Comparison of ENCODE assay signal across 8 mouse cellular contexts in genomic region chr5:90771880-90772653, GRCm38 (mm10). TPM values are rescaled to one million over a fixed set of nuclear protein-coding genes. Genes with fewer than 3 reads are reported as not detected.
A peak's percentile ranks its signal among the peaks of the same experiment; 100 is the strongest.
DNase-seq lines count a peak whose midpoint lies in the region; ATAC-seq and TF ChIP-seq lines count a peak whose summit lies in the region.

Gene Pf4, plus strand, starts transcription at chr5:90772435.

- intact Hi-C loops in heart, postnatal 10 days (cut with DNase I) = loop anchor here (2.0 to 5.0 kb wide), 3 partner anchors 110 to 129 kb away; no protein-coding TSS in a partner anchor

- no peak within 1 kb of the TSS for H3K9ac ChIP-seq in embryonic facial prominence, embryonic 12.5 days
- H3K9ac ChIP-seq in midbrain, embryonic 12.5 days (replicated peaks) = no peak within 1 kb of the TSS

- H3K36me3 ChIP-seq in G1E (replicated peaks) = no peaks in the 10 kb centered on the region
- H3K36me3 ChIP-seq in embryonic facial prominence, embryonic 12.5 days = no peaks in the 10 kb centered on the region
- no peaks in the 10 kb centered on the region for H3K36me3 ChIP-seq in midbrain, embryonic 12.5 days

- no peaks in the 10 kb centered on the region for H3K9me3 ChIP-seq in G1E (replicated peaks)
- no peaks in the 10 kb centered on the region for H3K9me3 ChIP-seq in embryonic facial prominence, embryonic 12.5 days
- H3K9me3 ChIP-seq in midbrain, embryonic 12.5 days = no peaks in the 10 kb centered on the region

- H3K4me2 ChIP-seq in embryonic facial prominence, embryonic 12.5 days (replicated peaks) = no peak within 1 kb of the TSS
- H3K4me2 ChIP-seq in midbrain, embryonic 12.5 days (replicated peaks) = no peak within 1 kb of the TSS

- peak; percentile 30; the same call in 1 of the 2 replicates for ATAC-seq in G1E (ENCODE audit: extremely low read depth, insufficient number of reproducible peaks, low FRiP score, poor library complexity, severe bottlenecking)
- no peak for ATAC-seq in embryonic facial prominence, embryonic 12.5 days (ENCODE audit: insufficient number of reproducible peaks, insufficient read depth, low FRiP score, low TSS enrichment)
- no peak for ATAC-seq in midbrain, embryonic 12.5 days (ENCODE audit: low FRiP score, low read depth)

- peaks cover 63% of the 10 kb centered on the region for H3K4me1 ChIP-seq in G1E (ENCODE audit: insufficient read depth, low read depth, low read length)
- no peaks in the 10 kb centered on the region for H3K4me1 ChIP-seq in embryonic facial prominence, embryonic 12.5 days
- no peaks in the 10 kb centered on the region for H3K4me1 ChIP-seq in midbrain, embryonic 12.5 days

- TF ChIP-seq CTCF in G1E (IDR thresholded peaks at IDR 0.05; ENCODE audit: low read depth, low read length) = no peak

- peak within 1 kb of the TSS; percentile 44; the same call in 1 of the 2 replicates for H3K4me3 ChIP-seq in G1E (ENCODE audit: low read depth, low read length)
- no peak within 1 kb of the TSS for H3K4me3 ChIP-seq in embryonic facial prominence, embryonic 12.5 days
- H3K4me3 ChIP-seq in midbrain, embryonic 12.5 days = no peak within 1 kb of the TSS

- WGBS in embryonic facial prominence, embryonic 12.5 days = 89% methylated on average over 16 of the region's 16 CpGs
- 89% methylated on average over 16 of the region's 16 CpGs for WGBS in midbrain, embryonic 12.5 days

- no peaks in the 10 kb centered on the region for H3K27me3 ChIP-seq in G1E (ENCODE audit: insufficient read depth, low read length)
- no peaks in the 10 kb centered on the region for H3K27me3 ChIP-seq in embryonic facial prominence, embryonic 12.5 days
- H3K27me3 ChIP-seq in midbrain, embryonic 12.5 days = no peaks in the 10 kb centered on the region

- no peak within 1 kb of the TSS for H3K27ac ChIP-seq in embryonic facial prominence, embryonic 12.5 days
- H3K27ac ChIP-seq in midbrain, embryonic 12.5 days (replicated peaks) = no peak within 1 kb of the TSS

- DNase-seq in G1E (ENCODE audit: low spot score) (peak; percentile 10), adipocyte (ENCODE audit: low spot score) (no peak)
- DNase-seq in heart, postnatal 10 days = peak; percentile 60 to 62
- DNase-seq in kidney, postnatal 36 days = peak; percentile 52 to 74
- no peak for DNase-seq in left cerebral cortex, adult 9 months (ENCODE audit: low spot score in 2 of 2)
- no peak for DNase-seq in Muller cell, postnatal 12 days (ENCODE audit: inconsistent ontology term)

RNA-seq across cellular contexts. Expression of gene Pf4, which starts in this region (rescaled TPM):
- total RNA-seq in G1E (2014; fragmentation: Nextera tagmentation) = 73.3 and 84.5 TPM in 2 replicates
- total RNA-seq in G1E (2017) = 31.9 and 45.6 TPM in 2 replicates
- 2.9 and 6.8 TPM in 2 replicates for polyA plus RNA-seq in G1E (2012)
- polyA plus RNA-seq in embryonic facial prominence, embryonic 12.5 days (2016; fragmentation: Nextera tagmentation; extraction: Ambion mirVana) = 56.6 and 62.9 TPM in 2 replicates
- 10 to 100 TPM; 33.7 to 39.0 TPM for total RNA-seq in heart, postnatal 10 days (2021)
- 60.2 and 74.4 TPM in 2 replicates for polyA plus RNA-seq in midbrain, embryonic 12.5 days (2016; fragmentation: Nextera tagmentation; extraction: Ambion mirVana)

Comparison
In these comparisons a context has a peak if more than half of its experiments do, and no peak if none do; other contexts are left out.
1. DNase-seq: peak in G1E (single experiment), heart, postnatal 10 days (2 of 2) and kidney, postnatal 36 days (2 of 2); none in adipocyte (single experiment), left cerebral cortex, adult 9 months (0 of 2) and Muller cell, postnatal 12 days (single experiment).